Mouse (Mus musculus): ENCODE measurements around the gene Smarcd3.
A peak's percentile ranks its signal among the peaks of the same experiment; 100 is the strongest.

Gene Smarcd3

GRCm38 (mm10) chr5:24623986-24624821, at the start of gene Smarcd3:
Gene Smarcd3, minus strand, starts transcription at chr5:24624411.
- DNase-seq, result no peak

- no peak for DNase-seq
Observed at GRCm38 (mm10) chr5:24661457-24661856, 37.2 kb upstream of the Smarcd3 start.

- DNase-seq, result no peak
Observed at GRCm38 (mm10) chr5:24659708-24660423, 35.7 kb upstream of the Smarcd3 start.

DNA sequence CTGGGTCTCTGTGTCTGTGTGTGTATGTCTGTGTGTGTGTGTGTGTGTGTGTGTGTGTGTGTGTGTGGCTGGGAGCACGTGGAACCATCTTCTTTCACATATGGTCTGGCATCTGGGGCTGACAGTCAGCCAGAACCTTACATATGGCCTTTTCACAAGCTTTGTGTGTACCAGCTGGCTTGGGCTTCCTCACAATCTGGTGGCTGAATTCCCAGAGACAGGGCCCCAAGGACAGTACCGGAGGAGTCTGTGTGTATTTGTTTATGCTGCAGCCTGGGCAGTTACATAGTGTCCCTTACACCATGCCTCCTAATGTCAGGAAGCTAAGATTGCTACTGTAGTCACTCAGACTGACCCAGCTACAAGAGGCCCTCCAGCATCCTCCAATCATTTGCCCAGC, 32.9 kb upstream of the Smarcd3 start:
- DNase-seq, result no peak

GRCm38 (mm10) chr5:24654491-24654890, 30.3 kb upstream of the Smarcd3 start:
- DNase-seq, result no peak

DNA sequence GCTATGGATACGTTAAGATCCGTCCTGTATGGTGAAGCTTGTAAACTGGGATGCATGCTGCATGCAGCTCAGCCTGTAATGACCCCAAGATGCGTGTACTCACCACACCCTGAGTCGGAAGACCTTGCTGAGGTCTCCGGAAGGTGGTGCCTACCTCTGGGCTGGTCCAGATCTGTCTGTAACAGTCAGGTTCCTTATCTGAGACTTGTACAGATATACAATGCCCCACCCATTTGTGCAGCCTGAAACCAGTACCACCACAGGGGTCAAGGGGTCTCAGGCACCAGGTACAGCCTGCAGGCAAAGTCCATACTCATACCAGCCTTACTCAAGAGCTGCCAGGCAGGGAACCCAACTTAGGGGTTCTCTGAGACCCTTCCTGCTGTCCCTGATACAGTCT, 28.6 kb upstream of the Smarcd3 start:
- no peak for DNase-seq

- peak; percentile 82 for DNase-seq
Observed at GRCm38 (mm10) chr5:24651768-24652752, 27.8 kb upstream of the Smarcd3 start.

DNA sequence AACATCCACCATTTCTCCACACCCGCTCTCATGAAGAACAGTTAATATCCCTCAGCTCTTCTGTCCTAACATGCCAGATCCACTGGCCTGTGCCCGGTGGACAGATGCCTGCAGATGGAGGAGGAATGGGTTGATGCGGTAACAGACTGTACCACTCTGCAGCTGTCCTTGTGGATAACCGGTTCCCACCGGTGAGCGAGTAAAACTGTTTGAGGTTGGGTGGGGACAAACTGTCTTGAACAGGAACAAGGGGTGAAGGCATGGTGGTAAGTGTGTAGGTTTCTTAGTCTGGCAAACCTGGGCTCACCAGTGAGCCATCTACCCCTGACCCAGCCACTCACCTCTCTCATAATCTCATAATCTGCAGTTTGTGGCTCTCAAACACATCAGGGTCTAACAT, 27.1 kb upstream of the Smarcd3 start:
- DNase-seq, result no peak

GRCm38 (mm10) chr5:24649701-24650100, 25.5 kb upstream of the Smarcd3 start:
- DNase-seq, result no peak

GRCm38 (mm10) chr5:24649231-24649630, 25.0 kb upstream of the Smarcd3 start:
- DNase-seq, result no peak

- DNase-seq, result no peak
Observed at GRCm38 (mm10) chr5:24645454-24645853, 21.2 kb upstream of the Smarcd3 start.

DNA sequence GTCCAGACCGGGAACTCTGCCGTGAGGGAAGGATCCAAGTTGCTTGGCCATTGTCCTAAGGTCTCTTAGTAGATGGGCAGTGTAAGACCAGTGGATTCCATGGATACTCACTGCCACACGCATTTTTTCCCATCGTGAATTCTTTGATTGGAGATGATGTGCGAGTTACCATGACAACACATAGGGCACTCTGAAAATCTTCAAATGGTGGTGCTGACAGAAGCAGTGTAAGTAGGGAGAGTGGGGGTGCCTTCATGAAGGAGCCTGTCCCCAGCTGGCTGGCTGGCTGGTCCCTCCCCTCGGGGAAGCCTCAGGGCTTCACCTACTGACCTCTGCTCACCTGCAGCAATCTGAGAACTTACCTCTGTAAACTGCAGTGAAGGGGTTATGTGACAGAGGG, 14.9 kb upstream of the Smarcd3 start:
- no peak for DNase-seq

DNA sequence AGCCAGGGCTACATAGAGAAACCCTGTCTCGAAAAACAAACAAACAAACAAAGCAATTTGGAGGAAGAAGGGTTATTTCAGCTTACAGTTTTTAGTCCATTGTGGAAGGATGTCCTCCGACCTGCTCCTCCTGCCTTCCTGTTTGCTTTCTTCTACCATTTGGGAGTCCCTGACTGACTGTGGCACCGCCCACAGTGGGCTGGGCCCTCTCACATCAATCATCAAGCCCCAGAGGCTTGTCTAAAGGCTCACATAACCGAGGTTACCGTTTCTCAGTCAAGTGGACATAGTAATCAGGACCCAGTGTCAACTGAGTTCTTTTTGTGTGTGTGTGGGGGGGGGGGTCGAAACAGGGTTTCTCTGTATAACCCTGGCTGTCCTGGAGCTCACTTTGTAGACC, 13.9 kb upstream of the Smarcd3 start:
- DNase-seq, result no peak

GRCm38 (mm10) chr5:24636987-24637386, 12.8 kb upstream of the Smarcd3 start:
- peak; percentile 15 for DNase-seq

DNA sequence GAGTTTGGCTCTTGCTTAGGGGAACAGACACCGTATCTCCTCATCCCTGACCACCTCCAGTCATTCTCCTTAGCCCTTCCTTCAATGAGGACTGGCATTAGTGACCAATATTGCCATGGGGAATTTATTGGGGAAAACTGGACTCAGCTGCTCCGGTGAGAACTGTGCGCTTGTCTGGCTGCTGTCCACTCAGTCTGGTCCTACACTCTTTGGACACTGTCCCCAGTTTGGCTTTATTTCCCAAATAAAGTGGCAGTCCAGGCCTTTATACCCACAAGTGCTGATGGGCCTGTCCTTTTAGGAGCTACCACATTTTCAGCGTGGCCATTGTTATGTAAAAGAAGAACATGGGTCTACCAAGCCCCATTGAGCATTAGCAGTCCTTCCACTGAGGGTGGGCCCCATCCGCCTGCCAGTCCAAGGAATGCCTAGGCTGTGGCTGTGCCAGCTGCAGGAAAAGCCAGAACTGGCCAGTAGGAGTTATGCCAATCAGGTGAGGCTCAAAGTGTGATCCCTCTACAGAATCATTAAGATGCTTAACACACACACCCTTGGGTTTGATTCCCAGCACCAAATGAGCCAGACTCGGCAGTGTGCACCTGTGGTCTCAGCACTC, 11.4 kb upstream of the Smarcd3 start:
- no peak for DNase-seq

- no peak for DNase-seq
Observed at GRCm38 (mm10) chr5:24635093-24635492, 10.9 kb upstream of the Smarcd3 start.

DNA sequence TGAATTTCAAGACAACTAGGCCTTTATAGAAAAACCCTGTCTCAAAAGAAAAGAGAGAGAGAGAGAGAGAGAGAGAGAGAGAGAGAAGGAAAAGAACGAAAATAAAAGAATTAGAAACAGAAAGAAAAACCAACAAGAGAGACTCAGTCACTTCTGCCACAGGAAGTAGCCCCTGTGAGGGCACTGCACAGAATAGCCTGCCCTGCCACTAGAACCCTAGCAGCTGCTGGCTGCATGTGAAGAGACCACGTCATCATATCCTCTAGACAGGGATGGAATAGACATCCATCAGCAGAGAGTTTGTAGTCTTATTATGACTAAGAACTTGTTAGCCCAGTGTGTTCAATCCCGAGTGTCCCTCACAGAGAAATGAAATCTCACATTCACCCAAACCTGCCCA, 5.5 kb upstream of the Smarcd3 start:
- DNase-seq, result no peak

DNA sequence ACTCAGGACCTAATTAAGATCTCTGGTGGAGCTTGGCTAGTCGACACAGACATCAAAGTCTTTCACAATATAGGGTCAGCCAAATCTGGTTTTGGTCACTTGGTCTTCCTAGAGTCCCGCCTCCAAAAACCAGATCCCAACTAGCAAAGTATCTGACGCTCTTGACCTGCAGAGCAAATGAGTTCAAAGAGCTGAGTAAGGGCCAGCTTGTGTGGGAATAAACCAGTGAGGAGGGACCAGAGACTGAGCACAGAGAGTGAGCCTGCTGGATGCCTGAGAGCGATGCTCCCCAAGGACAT, 560 bp upstream of the Smarcd3 start:
- no peak for DNase-seq

- DNase-seq, result no peak
Observed at GRCm38 (mm10) chr5:24623041-24623985, 898 bp downstream of the Smarcd3 start.

DNA sequence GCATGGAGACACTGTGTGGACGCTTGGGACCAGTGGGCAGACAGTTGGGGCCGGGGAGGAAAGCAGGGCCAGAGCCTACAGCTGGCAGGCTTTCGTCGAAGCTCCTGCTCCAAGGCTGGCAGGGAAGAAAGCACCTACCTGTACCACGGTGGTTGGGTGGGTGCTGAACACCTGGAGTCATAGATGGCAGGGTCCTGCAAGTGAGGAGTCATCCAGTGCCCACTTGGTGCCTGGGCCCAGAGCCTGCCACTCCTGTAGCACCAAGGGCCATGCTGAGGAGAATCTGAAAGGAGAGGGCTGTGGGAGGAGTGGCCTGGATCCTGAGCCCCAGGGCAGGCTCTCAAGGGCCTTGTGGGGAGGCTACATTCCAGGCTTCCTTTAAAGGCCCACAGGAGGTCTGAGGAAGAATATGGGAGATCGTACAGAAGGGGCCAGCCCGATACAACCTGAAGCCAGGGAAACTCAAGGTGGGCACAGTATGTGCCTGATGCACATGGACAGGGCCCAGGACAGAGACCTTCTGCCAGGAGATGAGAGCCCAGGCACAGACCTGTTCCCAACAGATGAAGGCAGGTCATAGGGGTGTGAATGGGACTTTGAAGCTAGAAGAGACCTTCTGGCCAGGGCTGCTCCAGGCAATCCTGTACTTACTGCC, 1.7 kb downstream of the Smarcd3 start:
- DNase-seq, result no peak

DNA sequence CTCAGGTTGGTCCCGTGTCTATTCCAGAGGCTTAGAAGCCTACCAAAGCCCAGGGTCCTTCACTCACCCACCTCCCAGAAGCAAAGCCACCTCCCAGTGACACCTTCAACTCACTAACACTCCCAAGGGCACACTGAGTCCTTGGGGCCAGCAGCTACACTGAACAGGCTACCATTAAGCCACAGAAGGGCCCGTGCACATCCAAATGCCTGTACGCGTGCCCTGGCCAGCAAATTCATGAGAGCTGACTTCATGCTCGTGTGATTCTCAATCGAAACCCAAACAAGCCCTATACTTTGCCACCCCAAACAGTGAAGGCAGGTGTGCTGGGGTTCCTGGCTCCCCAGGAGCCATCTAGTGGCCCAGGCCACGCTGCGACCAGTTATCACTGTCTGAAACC, 3.6 kb downstream of the Smarcd3 start:
- no peak for DNase-seq

Data from kidney, adult 9 months (tissue).